Mouse (Mus musculus) intestine, embryonic 15.5 days (tissue): ENCODE data around the gene Rarg. TPM values are rescaled to one million over a fixed set of nuclear protein-coding genes. Genes with fewer than 3 reads are reported as not detected.

Experiments
- ATAC-seq: fragments of 200-750 bp; cut with Nextera tagmentation; 2 replicates; pipeline ENCODE4 v1.8.0; 2017; ENCODE audit warnings: moderate TSS enrichment, moderate library complexity
- H3K27ac ChIP-seq: fragments of 300-500 bp; sonication (generic); 2 replicates; pipeline ENCODE4 v1.5.1; 2015; ENCODE audit warnings: mild to moderate bottlenecking, inconsistent platforms
- H3K27me3 ChIP-seq: fragments of 300-500 bp; sonication (generic); replicated peaks from 2 replicates; pipeline ENCODE4 v1.6.1; 2015; ENCODE audit warnings: inconsistent platforms
- H3K36me3 ChIP-seq: fragments of 300-500 bp; sonication (generic); 2 replicates; pipeline ENCODE4 v1.6.1; 2015; ENCODE audit warnings: inconsistent platforms
- H3K4me1 ChIP-seq: fragments of 300-500 bp; sonication (generic); replicated peaks from 2 replicates; pipeline ENCODE4 v1.6.1; 2015; ENCODE audit warnings: inconsistent platforms
- H3K4me2 ChIP-seq: fragments of 300-500 bp; sonication (generic); replicated peaks from 2 replicates; pipeline ENCODE4 v1.6.1; 2015; ENCODE audit warnings: mild to moderate bottlenecking, inconsistent platforms
- H3K4me3 ChIP-seq: fragments of 300-500 bp; sonication (generic); replicated peaks from 2 replicates; pipeline ENCODE4 v1.5.1; 2015; ENCODE audit warnings: inconsistent platforms
- H3K9ac ChIP-seq: fragments of 300-500 bp; sonication (generic); 2 replicates; pipeline ENCODE4 v1.6.1; 2015; ENCODE audit warnings: inconsistent platforms
- H3K9me3 ChIP-seq: fragments of 300-500 bp; sonication (generic); 2 replicates; pipeline ENCODE4 v1.6.1; 2016; ENCODE audit warnings: inconsistent platforms
- WGBS: fragments of 180-500 bp; shearing (Covaris S2); methylation state at CpG from one replicate; pipeline ENCODE4 v1.1.7; 2015; 5-methylcytosine and 5-hydroxymethylcytosine counted together
- polyA plus RNA-seq: library from polyadenylated mRNA; unstranded; fragments of >200 nt; fragmentation: Nextera tagmentation; extraction: Ambion mirVana; gene quantifications from 2 replicates; pipeline ENCODE4 v1.2.1, GENCODE M21; 2015

Rarg gene
- polyA plus RNA-seq, 1 experiment from 2014 or later = 16.5 TPM

DNA sequence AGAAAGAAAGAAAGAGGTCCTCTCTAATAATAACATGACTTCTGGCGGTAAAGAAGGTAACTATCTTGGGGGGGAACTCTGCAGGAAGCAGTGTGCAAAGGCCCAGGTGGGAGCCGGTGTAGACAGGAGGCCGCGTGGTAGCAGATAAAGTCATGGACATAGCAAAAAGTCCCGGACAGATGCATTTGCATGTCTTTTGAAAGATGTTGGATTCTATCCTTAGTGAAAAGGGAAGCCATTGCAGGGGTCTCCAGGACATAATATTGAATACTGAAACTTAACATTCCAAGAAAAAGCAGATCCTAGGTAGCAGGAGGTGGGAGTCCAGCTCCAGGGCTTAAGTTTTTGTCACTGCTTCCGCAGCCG lies 21.4 kb upstream of the Rarg start:
- H3K9me3 ChIP-seq = no peaks in the 10 kb centered on the region
- ATAC-seq = no peak
- peaks cover 18% of the 10 kb centered on the region; the same call in 1 of the 2 replicates for H3K36me3 ChIP-seq
- H3K4me1 ChIP-seq = peaks cover 10% of the 10 kb centered on the region
- peak overlapping the region; percentile 81 for H3K4me2 ChIP-seq
- H3K4me3 ChIP-seq = peak overlapping the region; percentile 96
- no peaks in the 10 kb centered on the region for H3K27me3 ChIP-seq
- 36% methylated on average over 7 of the region's 7 CpGs for WGBS
- H3K9ac ChIP-seq = peak overlapping the region; percentile 89
- peak overlapping the region; percentile 94 for H3K27ac ChIP-seq

DNA sequence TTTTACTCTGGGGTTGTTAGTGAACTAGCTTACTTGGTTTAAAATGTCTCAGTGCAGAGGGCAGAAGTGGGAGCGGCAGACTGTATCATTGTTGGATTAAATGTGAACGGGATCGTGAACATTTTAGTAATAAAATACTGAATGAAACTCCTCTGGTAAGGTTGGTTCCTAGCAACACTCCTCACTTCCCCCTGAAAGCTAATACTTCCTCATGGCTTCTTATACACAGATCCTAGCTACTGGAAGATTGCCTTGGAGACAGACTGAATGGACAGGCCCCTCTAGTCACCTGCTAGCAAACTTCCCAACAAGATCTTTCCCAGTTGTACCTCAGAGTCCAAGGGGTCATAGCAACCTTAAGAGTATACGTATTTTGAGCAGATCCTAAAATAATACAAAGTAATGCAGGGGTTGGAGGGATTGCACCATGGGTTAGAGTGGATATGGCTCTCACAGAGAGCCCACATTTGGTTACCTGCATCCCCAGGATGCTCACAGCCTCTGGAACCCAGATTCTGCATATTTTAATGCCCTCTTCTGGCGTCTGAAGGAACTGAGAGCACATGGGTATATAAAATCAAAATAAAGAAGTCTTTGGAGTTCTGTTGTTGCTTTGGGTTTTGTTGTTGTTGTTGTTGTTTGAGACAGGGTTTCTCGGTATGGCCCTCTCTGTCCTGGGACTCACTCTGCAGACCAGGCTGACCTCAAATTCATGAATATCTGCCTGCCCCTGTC lies 16.8 kb upstream of the Rarg start:
- H3K36me3 ChIP-seq = no peaks in the 10 kb centered on the region
- H3K27ac ChIP-seq = no peak overlapping the region
- peaks cover 4% of the 10 kb centered on the region; the same call in 1 of the 2 replicates for H3K27me3 ChIP-seq
- WGBS = 72% methylated on average over 6 of the region's 6 CpGs
- no peaks in the 10 kb centered on the region for H3K9me3 ChIP-seq
- H3K4me1 ChIP-seq = peaks cover 5% of the 10 kb centered on the region
- no peak overlapping the region for H3K4me2 ChIP-seq
- no peak overlapping the region for H3K4me3 ChIP-seq
- ATAC-seq = no peak
- no peak overlapping the region for H3K9ac ChIP-seq

DNA sequence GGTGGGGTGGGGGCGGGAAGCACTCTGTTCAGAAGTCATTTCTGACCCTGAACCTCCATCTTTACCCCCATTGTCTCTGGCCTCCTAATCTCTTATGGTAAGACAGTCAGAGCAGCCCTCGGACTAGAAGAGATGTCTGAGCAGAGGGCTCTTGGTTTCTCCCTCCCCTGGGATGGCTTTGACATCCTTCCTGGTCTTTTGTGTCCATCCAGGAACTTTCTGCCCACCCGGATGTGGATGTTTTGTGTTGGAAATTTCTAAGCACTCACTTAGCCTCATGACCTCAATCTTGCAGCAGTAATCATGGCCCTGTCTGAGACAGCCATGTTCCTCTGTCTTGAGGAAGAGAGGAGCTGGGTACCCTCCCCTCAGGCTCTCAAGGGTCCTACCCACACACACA lies 14.1 kb upstream of the Rarg start:
- no peak overlapping the region for H3K27ac ChIP-seq
- H3K27me3 ChIP-seq = peaks cover 4% of the 10 kb centered on the region; the same call in 1 of the 2 replicates
- no peak for ATAC-seq
- no peaks in the 10 kb centered on the region for H3K36me3 ChIP-seq
- no peak overlapping the region for H3K4me2 ChIP-seq
- no peaks in the 10 kb centered on the region for H3K9me3 ChIP-seq
- WGBS = 38% methylated on average over 3 of the region's 3 CpGs
- H3K9ac ChIP-seq = no peak overlapping the region
- H3K4me3 ChIP-seq = no peak overlapping the region
- peaks cover 5% of the 10 kb centered on the region for H3K4me1 ChIP-seq

DNA sequence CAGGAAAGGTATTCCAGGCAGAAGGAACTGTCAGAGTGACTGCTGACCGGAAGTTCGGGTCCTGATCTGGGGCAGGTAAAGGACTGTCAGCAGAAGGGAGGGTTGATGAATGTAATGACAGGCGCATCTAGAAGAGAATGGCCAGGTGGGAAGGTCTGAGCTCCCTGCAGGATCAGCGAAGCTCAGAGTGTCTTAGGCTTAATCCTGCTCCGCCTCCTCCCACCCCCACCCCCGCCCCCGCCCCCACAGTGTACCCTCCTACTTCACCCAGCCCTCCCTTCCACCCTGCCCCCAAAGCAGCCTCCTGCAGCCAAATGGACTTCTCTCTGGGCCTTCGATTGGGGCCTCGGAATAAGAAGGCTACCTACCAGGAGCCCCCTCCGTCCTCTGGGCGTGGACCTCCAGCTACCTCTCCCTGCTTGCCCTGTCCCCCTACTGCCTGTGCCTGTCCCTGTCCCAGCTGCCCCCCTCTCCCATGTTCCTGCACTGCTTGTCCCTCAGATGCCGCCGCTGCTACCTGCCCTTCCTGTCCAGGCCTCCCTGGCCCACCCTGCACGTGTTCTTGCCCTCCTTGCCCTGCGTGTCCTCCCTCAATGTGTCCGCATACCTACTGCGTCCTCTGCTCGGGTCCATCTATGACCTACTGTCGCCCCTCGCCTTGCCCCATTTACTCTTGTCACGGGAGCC lies 13.1 kb upstream of the Rarg start, which contains the start of gene Gm9918:
Gm9918 (plus strand) TSS at position 290 of the 687 bp plus-strand sequence.
- Histone ChIP-seq H3K36me3 (no peaks in the 10 kb centered on the region), H3K4me1 (peaks cover 5% of the 10 kb centered on the region), H3K9me3 (no peaks in the 10 kb centered on the region), H3K4me2 (peak within 1 kb of the TSS; percentile 42), H3K27me3 (peaks cover 4% of the 10 kb centered on the region; the same call in 1 of the 2 replicates), H3K27ac (no peak within 1 kb of the TSS), H3K9ac (0 out of 2 replicates have a peak within 1 kb of the TSS, but pooled peaks have one; percentile 1), H3K4me3 (no peak within 1 kb of the TSS)
- 0 out of 2 replicates have a peak, but pooled peaks have one; percentile 31 for ATAC-seq
- whole genome bisulfite sequencing = 19% methylated on average over 21 of the region's 21 CpGs

DNA sequence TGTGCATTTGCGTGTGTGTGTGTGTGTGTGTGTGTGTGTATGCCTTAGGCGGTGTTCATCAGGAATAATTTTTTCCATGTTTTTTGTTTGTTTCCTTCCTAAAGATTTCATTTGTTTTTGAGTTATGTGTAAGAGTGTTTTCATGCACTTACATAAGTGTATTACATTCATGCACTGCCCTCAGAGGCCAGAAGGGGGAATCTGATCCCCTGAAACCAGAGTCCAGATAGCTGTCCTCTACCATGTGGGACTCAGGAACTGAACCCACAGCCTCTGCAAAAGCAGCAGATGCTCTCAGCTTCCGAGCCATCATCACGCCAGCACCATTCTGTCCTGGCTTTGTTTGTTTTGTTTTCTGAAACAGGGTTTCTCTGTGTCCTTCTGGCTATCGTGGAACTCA lies 8.2 kb upstream of the Rarg start:
- H3K4me2 ChIP-seq = no peak overlapping the region
- no peaks in the 10 kb centered on the region for H3K36me3 ChIP-seq
- no peak overlapping the region for H3K4me3 ChIP-seq
- H3K9me3 ChIP-seq = no peaks in the 10 kb centered on the region
- H3K27me3 ChIP-seq = peaks cover under 1% of the 10 kb centered on the region; the same call in 1 of the 2 replicates
- peaks cover 1% of the 10 kb centered on the region for H3K4me1 ChIP-seq
- no peak overlapping the region for H3K9ac ChIP-seq
- WGBS = 85% methylated on average over 5 of the region's 5 CpGs
- no peak overlapping the region for H3K27ac ChIP-seq
- no peak for ATAC-seq

DNA sequence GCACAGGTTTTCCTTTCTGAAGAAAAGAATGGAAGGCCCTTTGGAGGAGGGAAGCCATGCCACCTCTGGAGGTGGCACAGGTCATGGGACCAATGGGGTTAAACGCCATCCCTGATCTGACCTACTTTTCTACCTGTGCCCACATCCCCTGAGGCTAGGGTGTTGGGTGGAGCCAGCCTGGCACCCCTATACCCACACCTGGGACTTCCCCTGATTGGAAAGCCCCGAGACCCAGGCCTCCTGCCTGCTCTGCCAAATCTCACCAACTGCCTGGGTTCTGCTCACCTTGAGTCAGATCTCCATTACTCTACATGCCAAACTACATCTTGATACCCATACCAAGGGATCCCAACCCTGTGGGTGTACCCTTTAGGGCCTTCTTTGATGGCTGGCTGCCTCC lies 5.7 kb upstream of the Rarg start:
- H3K27ac ChIP-seq = no peak overlapping the region

DNA sequence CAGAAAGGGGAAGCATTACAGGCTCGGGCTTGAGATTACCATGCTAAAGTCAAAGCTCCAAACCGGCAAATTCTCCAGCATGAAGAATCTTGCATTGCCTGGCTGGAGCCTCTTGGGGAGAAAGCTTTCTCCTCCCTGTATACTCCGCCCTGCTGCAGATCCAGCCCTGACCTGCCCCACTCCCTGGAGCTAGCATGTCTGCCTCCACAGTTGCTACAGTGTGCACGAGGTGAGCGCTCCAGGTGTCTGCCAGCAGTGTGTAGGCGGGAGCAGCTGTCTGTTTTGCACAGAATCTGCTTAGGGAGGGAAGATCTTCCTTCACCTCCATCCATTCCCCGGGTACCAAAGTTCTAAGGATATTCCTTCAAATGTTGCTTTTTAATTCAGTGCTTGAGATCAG lies 5.3 kb upstream of the Rarg start:
- no peaks in the 10 kb centered on the region for H3K9me3 ChIP-seq
- peaks cover 13% of the 10 kb centered on the region for H3K4me1 ChIP-seq
- 0 out of 2 replicates have a peak, but pooled peaks cover 5% of the 10 kb centered on the region for H3K27me3 ChIP-seq
- no peak overlapping the region for H3K4me3 ChIP-seq
- no peak overlapping the region for H3K27ac ChIP-seq
- no peaks in the 10 kb centered on the region for H3K36me3 ChIP-seq
- H3K9ac ChIP-seq = no peak overlapping the region
- WGBS = 51% methylated on average over 7 of the region's 7 CpGs
- ATAC-seq = no peak
- no peak overlapping the region for H3K4me2 ChIP-seq

More for the DNA sequence above, 5.7 kb upstream of the Rarg start:
- 86% methylated on average over 2 of the region's 2 CpGs for WGBS
- Histone ChIP-seq H3K9ac (no peak overlapping the region), H3K4me3 (no peak overlapping the region), H3K36me3 (no peaks in the 10 kb centered on the region), H3K9me3 (no peaks in the 10 kb centered on the region), H3K4me2 (no peak overlapping the region), H3K4me1 (peaks cover 9% of the 10 kb centered on the region), H3K27me3 (0 out of 2 replicates have a peak, but pooled peaks cover 5% of the 10 kb centered on the region)
- no peak for ATAC-seq

DNA sequence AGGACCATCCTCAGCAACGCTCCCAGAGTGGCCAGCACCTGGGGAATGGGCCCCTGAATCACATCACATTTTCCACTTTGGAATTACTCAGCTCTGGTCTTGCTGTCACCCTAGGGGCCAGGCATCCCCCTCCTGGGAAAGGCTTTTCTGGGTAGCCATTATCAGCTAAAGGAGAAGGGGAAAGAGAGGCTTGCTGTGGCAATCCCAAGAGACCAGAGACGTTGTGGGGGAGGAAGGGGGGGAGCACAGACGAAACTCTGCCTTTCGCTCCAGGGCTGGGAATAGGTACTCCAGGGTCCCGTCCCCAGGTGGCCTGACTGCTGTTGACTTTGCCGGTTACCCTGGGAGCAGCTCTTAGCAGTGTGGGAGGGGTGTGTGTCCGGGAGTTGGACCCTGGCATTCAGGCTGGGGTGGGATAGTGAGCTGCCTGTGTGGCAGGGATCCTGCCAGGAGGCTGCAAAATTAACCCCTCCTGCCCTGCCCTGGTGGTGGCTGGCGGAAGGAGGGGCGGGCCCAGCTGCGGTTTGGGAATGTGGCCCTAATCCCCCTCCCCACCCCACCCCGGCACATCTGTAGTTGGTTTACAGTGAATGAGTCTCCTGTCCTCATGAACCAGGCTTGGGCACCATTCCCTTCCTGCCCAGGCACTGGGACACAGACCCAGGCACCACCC lies 1.4 kb upstream of the Rarg start:
- H3K27ac ChIP-seq = no peak overlapping the region
- 0 out of 2 replicates have a peak overlapping the region, but pooled peaks have one; percentile 3 for H3K4me3 ChIP-seq
- no peak overlapping the region for H3K9ac ChIP-seq
- no peak for ATAC-seq
- peaks cover 30% of the 10 kb centered on the region for H3K4me1 ChIP-seq
- no peaks in the 10 kb centered on the region for H3K9me3 ChIP-seq
- WGBS = 38% methylated on average over 11 of the region's 11 CpGs
- no peaks in the 10 kb centered on the region for H3K36me3 ChIP-seq
- 0 out of 2 replicates have a peak overlapping the region, but pooled peaks have one; percentile 94 for H3K4me2 ChIP-seq
- H3K27me3 ChIP-seq = 0 out of 2 replicates have a peak, but pooled peaks cover 5% of the 10 kb centered on the region

DNA sequence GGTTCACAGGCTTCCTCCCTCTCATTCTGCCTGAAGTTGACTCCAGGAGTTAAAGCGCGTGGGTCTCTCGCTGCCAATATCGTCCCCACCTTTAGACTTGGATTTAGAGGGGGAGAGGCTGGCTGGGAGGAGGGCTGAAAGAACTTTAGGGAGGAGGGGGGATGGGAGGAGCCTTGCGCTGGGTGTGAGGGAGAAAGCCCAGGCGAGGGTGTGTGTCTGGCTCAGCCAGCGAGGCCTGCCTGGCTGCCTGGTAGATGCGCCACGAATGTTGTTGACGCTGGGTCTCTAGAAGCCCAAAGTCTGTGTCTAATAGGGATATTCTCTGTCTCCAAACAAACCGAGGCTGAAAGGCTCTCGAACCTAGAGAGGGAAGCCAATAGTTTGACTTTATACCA lies 756 bp upstream of the Rarg start:
- Histone ChIP-seq H3K27me3 (0 out of 2 replicates have a peak, but pooled peaks cover 5% of the 10 kb centered on the region), H3K4me2 (peak overlapping the region; percentile 94), H3K27ac (no peak overlapping the region), H3K9me3 (no peaks in the 10 kb centered on the region), H3K4me1 (peaks cover 30% of the 10 kb centered on the region), H3K36me3 (no peaks in the 10 kb centered on the region), H3K4me3 (peak overlapping the region; percentile 56; the same call in 1 of the 2 replicates), H3K9ac (0 out of 2 replicates have a peak overlapping the region, but pooled peaks have one; percentile 1)
- ATAC-seq = peak; percentile 32; the same call in 1 of the 2 replicates
- 15% methylated on average over 12 of the region's 12 CpGs for WGBS

DNA sequence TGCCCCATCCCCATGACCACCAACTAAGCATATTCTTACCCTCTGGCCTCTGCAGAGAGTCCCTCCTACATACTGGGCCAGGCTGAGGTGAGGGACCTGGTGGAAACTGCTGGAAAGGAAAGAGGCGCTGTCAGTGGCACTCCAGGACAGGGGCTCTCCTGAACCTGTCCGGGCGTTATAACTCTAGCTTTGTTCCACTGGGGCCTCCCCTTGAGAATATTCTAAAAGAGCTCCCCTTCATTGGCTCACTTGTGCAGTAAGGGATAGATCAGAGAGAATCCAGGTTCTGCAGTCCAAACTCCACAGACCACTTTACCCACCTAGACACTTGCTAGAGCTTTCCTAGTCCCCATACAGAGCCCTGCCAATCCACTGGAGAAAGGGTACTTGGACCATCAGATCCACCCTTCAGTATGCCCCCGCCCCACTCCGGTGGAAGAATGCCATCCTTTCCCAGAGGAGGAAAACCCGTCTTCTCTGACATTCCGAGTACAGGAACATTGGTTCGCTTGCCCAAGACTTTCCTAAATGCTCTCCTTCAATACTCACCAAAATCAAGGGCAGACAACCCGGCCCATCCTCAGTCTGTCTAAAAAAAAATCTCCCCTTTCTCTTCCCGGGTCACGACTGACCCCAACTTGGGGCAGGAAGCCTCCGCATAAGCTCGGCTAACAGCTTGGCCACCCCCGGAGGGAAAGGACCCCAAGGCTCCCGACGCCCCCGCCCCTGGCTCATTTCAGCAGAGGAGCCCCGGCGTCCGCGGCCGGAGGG lies 701 bp downstream of the Rarg start:
- H3K4me2 ChIP-seq = peak overlapping the region; percentile 94
- 13% methylated on average over 22 of the region's 22 CpGs for WGBS
- peaks cover 30% of the 10 kb centered on the region for H3K4me1 ChIP-seq
- peak overlapping the region; percentile 56 for H3K4me3 ChIP-seq
- H3K27me3 ChIP-seq = 0 out of 2 replicates have a peak, but pooled peaks cover 5% of the 10 kb centered on the region
- no peaks in the 10 kb centered on the region for H3K36me3 ChIP-seq
- no peak for ATAC-seq
- peak overlapping the region; percentile 40; the same call in 1 of the 2 replicates for H3K27ac ChIP-seq
- H3K9me3 ChIP-seq = no peaks in the 10 kb centered on the region
- peak overlapping the region; percentile 64 for H3K9ac ChIP-seq

DNA sequence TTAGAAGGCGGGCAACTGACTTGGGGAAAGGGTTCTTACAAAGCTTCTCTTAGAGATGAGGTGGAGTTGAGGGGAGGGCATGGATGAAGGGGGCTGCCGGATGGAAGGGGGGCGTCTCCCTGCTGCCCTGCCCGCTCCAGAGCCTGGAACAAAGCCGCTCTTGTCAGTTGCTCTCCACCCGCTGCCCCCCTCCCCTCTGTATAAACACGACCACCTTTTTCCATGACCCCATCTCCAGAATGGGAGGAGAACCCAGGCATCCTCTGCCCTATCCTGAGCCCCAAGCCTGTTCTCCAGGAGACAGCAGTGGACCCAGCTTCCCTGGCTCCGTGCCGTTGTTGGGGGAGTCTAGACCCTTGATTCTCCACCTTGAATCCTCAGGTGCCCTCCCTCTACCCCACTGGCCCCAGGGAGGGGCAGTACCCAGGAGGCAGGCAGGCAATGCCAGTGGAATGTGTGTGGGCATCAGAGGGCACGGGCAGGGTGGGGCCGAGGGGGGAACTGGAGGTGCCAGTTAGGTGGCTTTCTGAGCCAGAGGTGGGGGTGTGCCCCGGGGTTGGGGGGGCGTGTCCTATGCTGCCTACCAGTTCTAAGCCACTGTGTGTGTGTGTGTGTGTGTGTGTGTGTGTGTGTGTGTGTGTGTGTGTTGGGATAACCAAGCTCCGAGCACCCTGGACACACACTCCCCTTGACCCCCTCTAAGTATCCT lies 1.6 kb downstream of the Rarg start:
- H3K27me3 ChIP-seq = 0 out of 2 replicates have a peak, but pooled peaks cover 5% of the 10 kb centered on the region
- no peaks in the 10 kb centered on the region for H3K36me3 ChIP-seq
- H3K4me1 ChIP-seq = peaks cover 30% of the 10 kb centered on the region
- H3K4me3 ChIP-seq = no peak overlapping the region
- H3K9me3 ChIP-seq = no peaks in the 10 kb centered on the region
- H3K4me2 ChIP-seq = peak overlapping the region; percentile 9; the same call in 1 of the 2 replicates
- WGBS = 57% methylated on average over 14 of the region's 14 CpGs
- H3K27ac ChIP-seq = no peak overlapping the region
- no peak overlapping the region for H3K9ac ChIP-seq
- no peak for ATAC-seq
